Mouse (Mus musculus) thymus, adult 2 months (tissue): Measurements from ENCODE around the gene Mtx3. TPM values are rescaled to one million over a fixed set of nuclear protein-coding genes. Genes with fewer than 3 reads are reported as not detected.
"Not testable (repeated sequence)": the region's sequence is repeated elsewhere in the genome, so short reads cannot be mapped to it uniquely, and the experiment has no call there.

Experiments
- DNase-seq: peaks from one replicate; pipeline ENCODE4 v3.0.0; 2021
- H3K27ac ChIP-seq: fragments of 200-500 bp; 2 replicates; pipeline ENCODE4 v1.5.1; 2012; ENCODE audit warnings: low read length, control low read depth; ENCODE audit not compliant: control insufficient read depth, insufficient read depth
- H3K27me3 ChIP-seq: fragments of 200-500 bp; 2 replicates; pipeline ENCODE4 v1.6.1; 2012; ENCODE audit warnings: mild to moderate bottlenecking, low read length, moderate library complexity, mixed read lengths; ENCODE audit not compliant: control insufficient read depth, insufficient read depth
- H3K36me3 ChIP-seq: fragments of 200-500 bp; 2 replicates; pipeline ENCODE4 v1.6.1; 2012; ENCODE audit warnings: mild to moderate bottlenecking, low read length, moderate library complexity; ENCODE audit not compliant: control insufficient read depth, insufficient read depth
- H3K4me1 ChIP-seq: fragments of 200-500 bp; replicated peaks from 2 replicates; pipeline ENCODE4 v1.6.1; 2012; ENCODE audit warnings: low read length; ENCODE audit not compliant: control insufficient read depth, insufficient read depth
- H3K4me3 ChIP-seq: fragments of 200-500 bp; 2 replicates; pipeline ENCODE4 v1.5.1; 2012; ENCODE audit warnings: mild to moderate bottlenecking, low read length, control low read depth, moderate library complexity; ENCODE audit not compliant: control insufficient read depth, insufficient read depth
- CTCF ChIP-seq: fragments of 200-500 bp; IDR thresholded peaks from 2 replicates; pipeline ENCODE4 v1.5.1; 2012; ENCODE audit warnings: mild to moderate bottlenecking, control low read depth, low read length, moderate library complexity, borderline replicate concordance; ENCODE audit not compliant: control insufficient read depth, poor library complexity, insufficient read depth; ENCODE audit errors: extremely low read depth
- POLR2A ChIP-seq: fragments of 200-500 bp; IDR thresholded peaks from 2 replicates; pipeline ENCODE4 v1.6.1; 2012; ENCODE audit warnings: mild to moderate bottlenecking, low read length, control low read depth, moderate library complexity; ENCODE audit not compliant: control insufficient read depth, poor library complexity, insufficient read depth; ENCODE audit errors: extremely low read depth
- WGBS: fragments of 180-500 bp; shearing (Covaris S2); methylation state at CpG from one replicate; pipeline ENCODE4 v1.1.7; 2018; 5-methylcytosine and 5-hydroxymethylcytosine counted together
- polyA plus RNA-seq: library from polyadenylated mRNA; depleted of rRNA; stranded (reverse); fragments of >200 nt; gene quantifications from 2 replicates; pipeline ENCODE4 v1.2.3, GENCODE M21; 2012; rRNA removed

Gene Mtx3
- 5.4 and 5.7 TPM in 2 replicates for polyA plus RNA-seq

DNA sequence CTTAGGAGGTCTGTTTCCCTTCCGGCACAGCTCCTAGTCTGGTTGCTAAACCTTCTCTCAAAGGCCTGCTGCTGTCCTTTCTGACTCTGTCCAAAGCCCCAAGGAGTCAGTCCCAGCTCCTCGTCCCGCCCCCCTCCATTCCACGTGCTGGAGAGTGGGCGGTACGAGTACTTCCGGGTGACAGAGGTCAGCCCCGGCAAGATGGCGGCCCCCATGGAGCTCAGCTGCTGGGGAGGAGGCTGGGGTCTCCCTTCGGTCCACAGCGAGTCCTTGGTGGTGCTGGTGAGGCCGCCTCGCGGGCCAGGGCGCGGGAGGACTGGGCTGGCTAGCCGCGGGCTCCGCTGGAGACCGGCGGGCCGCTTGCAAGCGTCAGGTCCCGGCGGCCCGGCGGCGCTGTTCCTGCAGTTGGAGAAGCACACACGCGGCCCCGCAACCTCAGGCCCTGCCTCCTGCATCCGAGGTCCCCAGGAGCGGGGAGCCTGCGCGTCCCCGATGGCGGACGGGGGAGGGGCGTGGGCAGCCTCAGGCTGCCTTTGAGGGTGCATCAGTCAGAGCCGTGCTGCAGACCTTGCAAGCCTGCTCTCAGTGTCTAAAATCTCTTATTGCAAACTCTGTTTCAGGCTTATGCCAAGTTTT, at the start of gene Mtx3:
Gene Mtx3 (plus strand): TSS at position 175 of the 636 bp plus-strand sequence.
- H3K4me3 ChIP-seq, result peak within 1 kb of the TSS; percentile 73
- H3K36me3 ChIP-seq, result no peaks in the 10 kb centered on the region
- no peak within 1 kb of the TSS for H3K27ac ChIP-seq
- no peaks in the 10 kb centered on the region; the same call in 1 of the 2 replicates for H3K4me1 ChIP-seq
- 4% methylated on average over 40 of the region's 40 CpGs for WGBS
- peak; percentile 77 for DNase-seq
- TF ChIP-seq POLR2A (0 out of 2 replicates have a peak, but pooled peaks have one; percentile 10), CTCF (0 out of 2 replicates have a peak, but pooled peaks have one; percentile 46)
- no peaks in the 10 kb centered on the region for H3K27me3 ChIP-seq

DNA sequence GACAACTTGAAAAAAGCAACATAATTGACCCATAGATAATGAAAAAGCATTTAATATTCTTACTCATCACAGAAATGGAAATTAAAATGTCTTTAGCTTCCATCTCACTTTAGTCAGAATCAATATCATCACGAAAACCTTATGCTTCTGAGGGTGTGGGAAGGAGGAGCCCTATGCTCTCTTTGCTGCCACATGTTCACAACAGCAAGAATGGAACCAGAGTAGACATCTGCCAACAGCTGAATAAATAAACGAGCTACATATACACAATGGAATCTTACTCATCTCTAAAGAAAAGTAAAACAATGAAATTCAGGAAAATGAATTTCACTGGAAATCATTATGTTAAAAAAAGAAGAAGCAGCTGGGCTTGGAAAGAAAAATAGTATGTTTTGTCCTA, 45.7 kb upstream of the Mtx3 start:
- Histone ChIP-seq H3K36me3 (no peaks in the 10 kb centered on the region), H3K4me3 (no peak overlapping the region), H3K27me3 (peaks cover 4% of the 10 kb centered on the region; the same call in 1 of the 2 replicates), H3K27ac (no peak overlapping the region), H3K4me1 (no peaks in the 10 kb centered on the region)
- no peak for DNase-seq
- WGBS, result 81% methylated on average over 2 of the region's 2 CpGs
- no peak for TF ChIP-seq CTCF
- no peak for TF ChIP-seq POLR2A

DNA sequence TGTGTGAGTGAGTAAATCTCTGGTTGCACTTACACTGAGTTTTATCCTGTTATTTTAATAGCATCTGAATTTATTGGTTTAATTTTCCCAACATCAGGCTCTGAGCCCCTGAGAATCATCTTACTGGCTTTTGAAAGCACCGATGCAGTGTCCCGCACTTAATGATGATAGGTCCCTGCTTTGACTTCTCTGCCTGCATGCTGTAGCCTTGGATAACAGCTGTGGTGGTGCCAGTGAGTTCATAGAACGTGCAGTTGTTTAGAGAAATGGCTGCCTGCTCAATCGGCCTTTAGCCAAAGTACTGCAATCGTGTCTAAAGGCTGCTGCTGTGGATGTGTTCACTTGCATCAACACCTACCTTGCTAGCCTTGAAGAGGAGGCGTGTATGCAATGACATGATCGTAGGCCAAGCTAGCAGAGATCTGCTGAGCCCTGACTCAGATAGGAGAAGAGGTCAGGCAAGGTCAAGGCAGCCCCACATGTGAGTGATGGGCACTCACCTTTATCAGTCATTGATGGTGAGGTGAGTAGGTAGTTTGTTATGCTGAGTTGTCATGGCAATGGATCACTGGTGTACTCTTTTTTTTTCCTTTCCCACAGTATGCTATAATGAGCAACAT, 45.1 kb upstream of the Mtx3 start:
- Histone ChIP-seq H3K27me3 (peaks cover 3% of the 10 kb centered on the region; the same call in 1 of the 2 replicates), H3K27ac (no peak overlapping the region), H3K4me3 (no peak overlapping the region), H3K4me1 (no peaks in the 10 kb centered on the region), H3K36me3 (no peaks in the 10 kb centered on the region)
- 87% methylated on average over 7 of the region's 7 CpGs for WGBS
- no peak for TF ChIP-seq POLR2A
- TF ChIP-seq CTCF, result no peak
- DNase-seq, result no peak

DNA sequence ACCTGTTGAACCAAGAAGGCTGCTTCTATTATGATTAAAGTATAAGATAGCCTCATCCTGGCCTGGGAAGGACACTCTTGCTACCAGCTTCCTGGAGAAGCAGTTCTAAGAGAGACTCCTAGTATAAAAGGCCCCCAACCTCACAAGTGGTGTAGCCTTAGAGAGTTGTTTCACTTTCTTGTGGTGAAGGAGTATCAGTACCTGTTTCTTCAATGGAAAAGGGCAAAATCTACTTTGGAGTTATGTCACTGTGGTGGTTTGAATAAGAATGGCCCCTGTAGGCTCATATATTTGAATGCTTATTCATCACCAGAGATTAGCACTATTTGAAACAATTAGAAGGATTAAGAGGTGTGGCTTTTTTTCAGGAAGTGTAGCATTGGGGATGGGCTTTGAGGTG, 37.8 kb upstream of the Mtx3 start:
- no peak for DNase-seq
- H3K27me3 ChIP-seq, result no peaks in the 10 kb centered on the region
- no peaks in the 10 kb centered on the region for H3K4me1 ChIP-seq
- TF ChIP-seq CTCF, result no peak
- TF ChIP-seq POLR2A, result no peak
- no peaks in the 10 kb centered on the region for H3K36me3 ChIP-seq
- H3K27ac ChIP-seq, result no peak overlapping the region
- H3K4me3 ChIP-seq, result no peak overlapping the region

DNA sequence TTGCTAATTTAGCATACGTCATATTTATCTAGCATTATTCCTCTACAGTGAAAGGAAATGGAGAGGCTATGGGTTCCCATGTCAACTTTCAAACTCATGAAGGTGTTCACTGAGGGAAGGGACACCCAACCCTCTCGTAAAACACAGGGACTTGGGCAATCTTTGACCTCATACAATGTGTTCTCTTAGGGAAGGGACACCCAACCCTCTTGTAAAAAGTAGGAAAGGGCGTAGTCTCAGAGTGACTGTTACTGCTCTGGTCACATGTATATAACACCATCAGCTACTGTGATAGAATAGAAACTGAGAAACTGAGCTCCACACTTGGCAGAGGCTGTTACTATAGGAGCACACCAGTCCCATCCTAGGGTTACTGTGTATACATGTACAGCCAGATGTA, 36.7 kb upstream of the Mtx3 start:
- no peak overlapping the region for H3K27ac ChIP-seq
- DNase-seq, result no peak
- TF ChIP-seq CTCF (no peak), POLR2A (no peak)
- H3K27me3 ChIP-seq, result no peaks in the 10 kb centered on the region
- 96% methylated on average over 3 of the region's 3 CpGs for WGBS
- H3K4me1 ChIP-seq, result no peaks in the 10 kb centered on the region
- no peak overlapping the region for H3K4me3 ChIP-seq
- no peaks in the 10 kb centered on the region for H3K36me3 ChIP-seq

DNA sequence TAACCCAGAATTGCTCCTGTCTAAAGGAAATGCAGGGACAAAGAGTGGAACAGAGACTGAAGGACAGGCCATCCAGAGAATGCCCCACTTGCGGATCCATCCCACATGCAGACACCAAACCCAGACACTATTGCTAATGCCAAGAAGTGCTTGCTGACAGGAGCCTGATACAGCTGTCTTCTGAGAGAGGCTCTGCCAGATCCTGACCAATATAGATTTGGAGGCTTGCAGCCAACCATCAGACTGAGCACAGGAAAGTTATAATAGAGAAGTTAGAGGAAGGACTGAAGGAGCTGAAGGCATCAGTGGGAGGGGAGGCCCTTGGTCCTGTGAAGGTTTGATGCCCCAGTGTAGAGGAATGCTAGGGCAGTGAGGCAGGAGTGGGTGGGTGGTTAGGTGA, 34.0 kb upstream of the Mtx3 start:
- 95% methylated on average over 1 of the region's 1 CpGs for WGBS
- not testable (repeated sequence) for H3K4me1 ChIP-seq, H3K36me3 ChIP-seq, H3K27me3 ChIP-seq, H3K27ac ChIP-seq, H3K4me3 ChIP-seq, DNase-seq
